Mouse (Mus musculus): ENCODE results near the gene Kansl2. TPM values are rescaled to one million over a fixed set of nuclear protein-coding genes. Genes with fewer than 3 reads are reported as not detected.

Kansl2 gene
- total and polyA plus RNA-seq, 3 experiments: 59.6 to 125 (median 103) TPM

DNA sequence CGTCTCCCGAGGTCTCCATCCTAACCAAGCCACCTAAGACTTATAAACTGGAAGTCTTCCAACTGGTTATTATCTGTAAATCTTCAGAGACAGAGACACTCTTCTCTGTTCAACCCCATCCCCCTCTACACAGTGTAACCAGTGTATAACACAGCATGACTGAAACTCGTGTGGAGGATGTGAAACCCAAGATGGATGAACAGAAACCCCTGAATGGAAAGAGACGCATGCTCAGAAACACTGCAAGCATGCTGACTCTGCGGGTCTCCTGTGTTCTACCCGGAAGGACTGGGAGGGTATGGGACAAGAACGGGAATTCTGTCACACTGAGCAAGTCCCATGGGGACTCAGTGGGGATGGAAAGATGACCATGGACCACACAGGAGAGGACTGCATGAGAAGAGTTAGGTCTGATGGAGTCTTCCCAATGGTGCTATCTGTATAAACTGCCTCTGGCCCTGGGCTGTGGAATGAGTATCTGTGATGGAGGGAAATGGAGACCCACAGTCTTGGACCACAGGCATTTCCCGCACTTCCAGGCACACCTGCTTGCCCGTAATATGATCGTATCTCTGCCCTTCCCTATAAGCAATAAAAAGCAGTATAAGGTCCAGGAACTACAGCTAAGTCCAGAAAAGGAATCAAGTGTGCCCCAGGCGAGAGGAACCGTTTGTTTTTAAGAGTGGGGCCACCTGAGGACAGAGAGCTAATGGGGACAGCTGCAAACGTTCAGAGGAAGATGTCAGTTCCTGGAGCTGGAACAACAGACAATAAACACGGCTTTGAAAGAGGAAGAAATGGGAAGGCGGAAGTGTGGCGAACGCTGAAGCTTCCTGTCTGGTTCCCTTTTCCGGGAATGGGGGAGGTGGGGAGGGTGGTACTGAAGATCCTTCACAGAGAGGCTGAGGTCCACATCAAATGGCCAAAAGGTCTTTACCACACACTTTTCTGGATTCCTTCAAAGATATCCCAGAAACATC lies 49.9 kb downstream of the Kansl2 start (continued):
- TF ChIP-seq ELF1 (IDR thresholded peaks at IDR 0.05; ENCODE audit: low read depth, low read length): peak; percentile 91

DNA sequence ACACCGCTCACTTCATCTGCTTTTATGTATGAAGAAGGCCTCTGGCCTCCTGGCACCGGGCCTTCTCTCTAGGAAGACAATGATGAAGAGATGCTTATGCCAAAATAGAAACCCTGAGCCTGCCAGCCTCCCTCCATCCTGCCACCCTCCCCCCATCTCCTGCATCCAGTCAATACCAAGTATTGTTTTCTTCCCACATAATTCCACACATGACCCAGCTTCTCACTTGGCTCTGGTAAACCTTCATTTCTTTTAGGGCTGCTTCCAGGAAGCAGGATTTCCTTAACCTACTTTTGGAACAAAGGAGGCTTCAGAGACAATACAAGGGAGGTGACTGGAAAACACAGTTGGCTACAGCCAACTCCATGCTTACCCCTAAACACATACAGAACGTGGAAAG lies 51.4 kb downstream of the Kansl2 start, which contains the start of gene Lalba:
Gene Lalba (minus strand): TSS at position 21 of the 400 bp plus-strand sequence.
- Histone ChIP-seq H3K36me3 (replicated peaks in 1 of 2; ENCODE audit: control insufficient read depth in 1 of 2, insufficient read depth in 1 of 2, low read length in 1 of 2) (no peaks in the 10 kb centered on the region), H3K79me2 (replicated peaks; ENCODE audit: control insufficient read depth, extremely low read depth, insufficient read depth, poor library complexity, severe bottlenecking) (no peaks in the 10 kb centered on the region), H3K9ac (ENCODE audit: insufficient read depth, low read depth) (no peak within 1 kb of the TSS), H3K4me2 (ENCODE audit: insufficient read depth, low read depth, poor library complexity, severe bottlenecking) (no peak within 1 kb of the TSS), H3K27ac (ENCODE audit: insufficient read depth, low read depth) (no peak within 1 kb of the TSS), H3K27me3 (replicated peaks) (no peaks in the 10 kb centered on the region), H3K9me3 (replicated peaks; ENCODE audit: low read length) (no peaks in the 10 kb centered on the region), H3K4me3 (replicated peaks in 1 of 3; ENCODE audit: low read depth in 2 of 3, low read length in 2 of 3, poor library complexity in 1 of 3) (no peak within 1 kb of the TSS), H3K4me1 (ENCODE audit: control insufficient read depth in 1 of 2, insufficient read depth in 2 of 2) (peaks cover 26 to 69% of the 10 kb centered on the region in 2 experiments)
- in situ Hi-C loops (cut with MboI; ENCODE audit: low pct_ligation_motif_present, low pct_unique_long_range_greater_than_20kb, low sequenced_read_pairs) (no loop called here), dilution Hi-C loops (cut with MboI; ENCODE audit: extremely low pct_ligation_motif_present, extremely low pct_unique_long_range_greater_than_20kb, low sequenced_read_pairs) (no loop called here)
- no peak for TF ChIP-seq CHD2 (IDR thresholded peaks at IDR 0.05; ENCODE audit: low read length)
- TF ChIP-seq MAZ (IDR thresholded peaks at IDR 0.05; ENCODE audit: low read depth, low read length): no peak
- no peak for TF ChIP-seq USF2 (conservative IDR thresholded peaks at IDR 0.05; ENCODE audit: low read depth, low read length)
- no peak for TF ChIP-seq ELF1 (IDR thresholded peaks at IDR 0.05; ENCODE audit: low read depth, low read length)
- no peak for TF ChIP-seq MAFK (IDR thresholded peaks at IDR 0.05; ENCODE audit: insufficient replicate concordance, low read length)
- TF ChIP-seq PAX5 (IDR thresholded peaks at IDR 0.05; ENCODE audit: low read length): no peak
- TF ChIP-seq GABPA (IDR thresholded peaks at IDR 0.05; ENCODE audit: insufficient replicate concordance, low read depth, low read length): no peak
- no peak for TF ChIP-seq MYC (IDR thresholded peaks at IDR 0.05; ENCODE audit: low read depth, low read length)
- TF ChIP-seq MEF2A (IDR thresholded peaks at IDR 0.05; ENCODE audit: borderline replicate concordance, low read depth, low read length): no peak
- TF ChIP-seq JUN (IDR thresholded peaks at IDR 0.05; ENCODE audit: insufficient read depth, low read depth, low read length): no peak
- no peak for DNase-seq (ENCODE audit: extremely low read depth)

DNA sequence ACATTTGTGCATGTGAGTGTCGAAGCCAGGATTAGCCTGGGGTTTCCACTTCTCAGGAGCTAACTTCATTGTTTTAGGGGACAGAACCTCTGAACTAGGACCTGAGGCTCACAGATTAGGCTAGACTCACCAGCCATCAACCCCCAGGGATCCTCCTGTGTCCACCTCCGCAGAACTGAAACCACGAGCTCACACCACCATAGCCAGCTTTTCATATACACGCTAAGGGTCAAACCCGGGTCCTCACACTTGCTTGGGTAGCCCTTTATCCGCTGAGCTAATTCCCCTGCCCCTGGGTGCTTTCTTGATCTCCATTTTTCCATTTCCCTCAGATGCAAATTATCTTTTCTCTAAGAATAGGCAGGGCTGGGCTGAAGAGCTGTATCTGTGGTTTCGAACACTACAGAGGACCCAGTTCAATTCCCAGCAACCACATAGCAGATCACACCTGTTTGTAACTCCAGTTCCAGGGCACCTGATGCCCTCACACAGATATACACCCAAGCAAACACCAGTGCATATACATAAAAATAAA lies 54.4 kb downstream of the Kansl2 start:
- no peaks in the 10 kb centered on the region for H3K27me3 ChIP-seq (replicated peaks)
- in situ Hi-C loops (cut with MboI; ENCODE audit: low pct_ligation_motif_present, low pct_unique_long_range_greater_than_20kb, low sequenced_read_pairs): loop anchor here (10.0 kb wide), 1 partner anchor 295 kb away; no protein-coding TSS in a partner anchor
- H3K9ac ChIP-seq (ENCODE audit: insufficient read depth, low read depth): no peak overlapping the region

More for the DNA sequence above, 54.4 kb downstream of the Kansl2 start:
- Histone ChIP-seq H3K9me3 (replicated peaks; ENCODE audit: low read length) (no peaks in the 10 kb centered on the region), H3K4me3 (replicated peaks in 1 of 3; ENCODE audit: low read depth in 2 of 3, low read length in 2 of 3, poor library complexity in 1 of 3) (no peak overlapping the region), H3K27ac (ENCODE audit: insufficient read depth, low read depth) (no peak overlapping the region), H3K36me3 (replicated peaks in 1 of 2; ENCODE audit: control insufficient read depth in 1 of 2, insufficient read depth in 1 of 2, low read length in 1 of 2) (no peaks in the 10 kb centered on the region), H3K4me2 (ENCODE audit: insufficient read depth, low read depth, poor library complexity, severe bottlenecking) (peak overlapping the region; percentile 52; the same call in 1 of the 2 replicates), H3K79me2 (replicated peaks; ENCODE audit: control insufficient read depth, extremely low read depth, insufficient read depth, poor library complexity, severe bottlenecking) (no peaks in the 10 kb centered on the region), H3K4me1 (ENCODE audit: control insufficient read depth in 1 of 2, insufficient read depth in 2 of 2) (peaks cover 30 to 64% of the 10 kb centered on the region in 2 experiments)
- dilution Hi-C loops (cut with MboI; ENCODE audit: extremely low pct_ligation_motif_present, extremely low pct_unique_long_range_greater_than_20kb, low sequenced_read_pairs): no loop called here
- DNase-seq (ENCODE audit: extremely low read depth): peak; percentile 71
- TF ChIP-seq IRF4 (IDR thresholded peaks at IDR 0.05; ENCODE audit: low read depth, low read length) (peak; percentile 76), TCF12 (IDR thresholded peaks at IDR 0.05; ENCODE audit: low read depth, low read length) (peak; percentile 36; the same call in 1 of the 2 replicates), E2F4 (IDR thresholded peaks at IDR 0.05; ENCODE audit: insufficient replicate concordance, low read depth, low read length) (no peak), ETS1 (conservative IDR thresholded peaks at IDR 0.05; ENCODE audit: low read depth, low read length) (peak; percentile 78; the same call in 1 of the 2 replicates), BHLHE40 (IDR thresholded peaks at IDR 0.05; ENCODE audit: low read depth, low read length) (peak; percentile 92), MEF2A (IDR thresholded peaks at IDR 0.05; ENCODE audit: borderline replicate concordance, low read depth, low read length) (peak; percentile 88; the same call in 1 of the 2 replicates)
